Mouse (Mus musculus) heart, postnatal 0 days (tissue): ENCODE measurements at regions not wholly inside any gene's neighbourhood (a gene's known extent, or its start where the extent isn't known, plus 50 kb on each side); places are given as distances from the start of the nearest gene placed in this dataset.

ENCODE experiments used
- CTCF ChIP-seq: IDR thresholded peaks from 2 replicates; pipeline ENCODE4 v1.5.1; 2016; ENCODE audit warnings: antibody characterized with exemption, control low read depth, low read depth
- EP300 ChIP-seq: IDR thresholded peaks from 2 replicates; pipeline ENCODE4 v1.6.1; 2016; ENCODE audit warnings: antibody characterized with exemption, low read depth

DNA sequence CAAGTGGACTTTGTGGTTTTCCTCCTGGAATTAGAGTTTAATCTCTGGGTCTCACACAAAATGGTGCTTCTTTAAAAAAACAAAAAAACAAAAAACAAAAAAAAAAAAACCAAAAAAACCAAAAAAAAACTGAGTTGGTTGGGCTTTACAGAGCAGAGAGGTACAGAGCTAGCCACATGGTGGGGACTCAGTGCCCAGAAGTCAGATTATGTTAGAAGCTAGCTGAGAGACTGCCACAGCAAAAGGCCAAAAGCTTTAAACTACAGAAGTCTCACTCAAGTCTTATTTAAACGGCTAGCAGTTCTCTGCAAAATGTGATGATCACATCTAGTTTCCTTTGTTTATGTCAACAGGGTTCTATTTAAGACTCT is 1121.8 kb upstream of the Cited2 start:
- no peak for TF ChIP-seq CTCF
- TF ChIP-seq EP300: no peak
